Mouse (Mus musculus) forebrain, postnatal 0 days (tissue): ENCODE data around the gene Cyp2u1. TPM values are rescaled to one million over a fixed set of nuclear protein-coding genes. Genes with fewer than 3 reads are reported as not detected.

ENCODE experiments used
- ATAC-seq: fragments of 200-750 bp; cut with Nextera tagmentation; 2 replicates; pipeline ENCODE4 v1.8.0; 2017; ENCODE audit warnings: mild to moderate bottlenecking, moderate library complexity
- DNase-seq: peaks from one replicate; pipeline ENCODE4 v3.0.0-alpha.2; 2015
- H3K27ac ChIP-seq: fragments of 300-500 bp; sonication (generic); 2 replicates; pipeline ENCODE4 v1.5.1; 2014; ENCODE audit warnings: low read depth, mild to moderate bottlenecking, antibody characterized with exemption, low read length, moderate library complexity, mixed read lengths
- H3K27me3 ChIP-seq: fragments of 300-500 bp; sonication (generic); 2 replicates; pipeline ENCODE4 v1.6.1; 2014; ENCODE audit warnings: mild to moderate bottlenecking, low read length, mixed read lengths; ENCODE audit not compliant: insufficient read depth
- H3K36me3 ChIP-seq: fragments of 300-500 bp; sonication (generic); 2 replicates; pipeline ENCODE4 v1.6.1; 2014; ENCODE audit warnings: mild to moderate bottlenecking, moderate library complexity; ENCODE audit not compliant: insufficient read depth
- H3K4me1 ChIP-seq: fragments of 300-500 bp; sonication (generic); 2 replicates; pipeline ENCODE4 v1.6.1; 2014; ENCODE audit warnings: antibody characterized with exemption; ENCODE audit not compliant: insufficient read depth
- H3K4me2 ChIP-seq: fragments of 300-500 bp; sonication (generic); 2 replicates; pipeline ENCODE4 v1.6.1; 2014; ENCODE audit warnings: low read depth, mild to moderate bottlenecking, moderate library complexity
- H3K4me3 ChIP-seq: fragments of 300-500 bp; sonication (generic); 2 replicates; pipeline ENCODE4 v1.5.1; 2014; ENCODE audit warnings: low read depth, low read length, mixed read lengths
- H3K9ac ChIP-seq: fragments of 300-500 bp; sonication (generic); 2 replicates; pipeline ENCODE4 v1.6.1; 2014; ENCODE audit warnings: mild to moderate bottlenecking
- H3K9me3 ChIP-seq: fragments of 300-500 bp; sonication (generic); 2 replicates; pipeline ENCODE4 v1.6.1; 2016; ENCODE audit warnings: low read length
- CTCF ChIP-seq: sonication (generic); IDR thresholded peaks from 2 replicates; pipeline ENCODE4 v1.5.1; 2016; ENCODE audit warnings: antibody characterized with exemption, control low read depth, low read depth
- WGBS: fragments of 180-500 bp; shearing (Covaris S2); extraction: QIAGEN DNeasy Blood & Tissue Kit; methylation state at CpG from one replicate; pipeline ENCODE4 v1.1.7; 2014; 5-methylcytosine and 5-hydroxymethylcytosine counted together
- polyA plus RNA-seq: library from polyadenylated mRNA; unstranded; fragments of >200 nt; fragmentation: Nextera tagmentation; extraction: Ambion mirVana; gene quantifications from 2 replicates; pipeline ENCODE4 v1.2.1, GENCODE M21; 2015
- total RNA-seq: library from RNA; depleted of rRNA; stranded (reverse); fragments of >200 nt; gene quantifications from 2 replicates; pipeline ENCODE4 v1.2.3, GENCODE M21; 2014

The Cyp2u1 gene
- total and polyA plus RNA-seq, 2 experiments from 2014 or later, result 11.0 to 14.7 TPM

DNA sequence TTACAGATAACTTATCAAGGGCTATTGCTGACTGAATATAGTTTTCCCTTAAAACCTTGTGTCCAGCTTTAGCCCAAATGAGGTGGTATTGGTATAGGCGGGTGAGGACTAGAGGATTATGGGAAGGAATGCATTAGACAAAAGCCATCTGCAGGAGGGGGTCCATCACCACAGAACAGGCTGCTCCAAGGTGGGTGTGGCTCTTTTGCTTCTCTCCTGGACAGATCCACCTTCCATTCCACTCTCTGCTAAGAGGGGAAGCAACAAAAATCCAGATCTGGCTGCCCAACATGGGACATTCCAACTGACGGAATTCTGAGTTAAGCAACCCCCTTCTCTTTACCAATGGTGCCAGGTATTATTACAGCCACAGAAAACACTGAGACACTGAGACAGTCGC, 44.1 kb downstream of the Cyp2u1 start:
- H3K36me3 ChIP-seq, result no peaks in the 10 kb centered on the region; the same call in 1 of the 2 replicates
- no peak overlapping the region for H3K4me2 ChIP-seq
- no peak overlapping the region for H3K4me3 ChIP-seq
- no peak for DNase-seq
- H3K9ac ChIP-seq, result no peak overlapping the region
- no peaks in the 10 kb centered on the region for H3K27me3 ChIP-seq
- no peak for TF ChIP-seq CTCF
- H3K27ac ChIP-seq, result no peak overlapping the region
- no peak for ATAC-seq
- WGBS, result 87% methylated on average over 3 of the region's 3 CpGs
- H3K4me1 ChIP-seq, result no peaks in the 10 kb centered on the region
- no peaks in the 10 kb centered on the region for H3K9me3 ChIP-seq

DNA sequence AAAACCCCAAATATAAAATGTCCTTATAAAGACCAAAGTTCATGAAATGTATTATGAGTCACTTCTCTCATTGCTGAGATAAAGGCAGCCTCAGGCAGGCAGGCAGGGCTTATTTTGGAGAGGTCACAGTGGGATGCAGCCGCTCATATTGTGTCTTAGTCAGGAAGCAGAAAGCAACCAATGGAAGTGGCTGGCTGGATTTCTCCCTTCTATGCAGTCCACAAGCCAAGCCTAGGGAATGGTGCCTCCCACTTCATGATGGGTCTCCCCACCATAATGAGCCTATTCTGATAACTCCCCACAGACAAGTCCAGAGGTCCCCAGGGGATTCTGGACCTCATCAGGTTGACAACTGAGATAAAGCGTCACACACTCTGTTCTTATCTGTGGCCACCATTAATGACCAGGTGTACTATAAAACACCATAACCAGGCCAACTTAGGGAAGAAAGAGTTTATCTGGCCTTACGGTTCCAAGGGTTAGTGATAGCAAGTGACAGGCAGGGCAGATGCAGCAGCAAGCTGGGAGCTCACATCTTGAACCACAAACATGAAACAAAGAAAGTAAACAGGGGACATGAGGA, 47.5 kb downstream of the Cyp2u1 start:
- 98% methylated on average over 3 of the region's 3 CpGs for WGBS
- H3K4me3 ChIP-seq, result no peak overlapping the region
- DNase-seq, result no peak
- no peak for ATAC-seq
- H3K27ac ChIP-seq, result no peak overlapping the region
- H3K36me3 ChIP-seq, result no peaks in the 10 kb centered on the region
- H3K4me2 ChIP-seq, result no peak overlapping the region
- H3K9me3 ChIP-seq, result no peaks in the 10 kb centered on the region
- H3K27me3 ChIP-seq, result no peaks in the 10 kb centered on the region
- H3K4me1 ChIP-seq, result no peaks in the 10 kb centered on the region
- no peak overlapping the region for H3K9ac ChIP-seq
- no peak for TF ChIP-seq CTCF

DNA sequence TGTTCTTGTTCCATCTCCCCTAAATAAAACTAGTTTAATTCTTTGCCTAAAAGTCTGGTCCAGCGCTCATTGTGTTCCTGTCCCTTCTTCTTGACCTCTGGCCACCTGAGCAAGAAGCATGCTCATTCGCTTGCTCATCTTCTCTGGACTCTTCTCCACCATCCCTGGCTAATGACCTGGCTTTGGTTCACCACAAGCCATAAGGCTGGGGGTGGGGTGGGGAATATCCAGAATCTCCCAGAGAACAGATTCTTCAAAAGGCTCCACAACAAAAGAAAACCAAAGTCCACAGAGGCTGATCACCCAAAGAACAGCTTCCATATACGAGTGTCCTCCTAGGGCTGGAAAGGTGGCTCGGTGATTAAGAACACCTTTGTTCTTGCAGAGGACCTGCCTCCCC, 48.0 kb downstream of the Cyp2u1 start:
- DNase-seq (no peak), ATAC-seq (no peak)
- no peaks in the 10 kb centered on the region for H3K27me3 ChIP-seq
- H3K4me3 ChIP-seq, result no peak overlapping the region
- H3K9me3 ChIP-seq, result no peaks in the 10 kb centered on the region
- WGBS, result 96% methylated on average over 4 of the region's 4 CpGs
- H3K9ac ChIP-seq, result no peak overlapping the region
- TF ChIP-seq CTCF, result no peak
- H3K4me1 ChIP-seq, result no peaks in the 10 kb centered on the region
- no peaks in the 10 kb centered on the region for H3K36me3 ChIP-seq
- H3K4me2 ChIP-seq, result no peak overlapping the region
- no peak overlapping the region for H3K27ac ChIP-seq

DNA sequence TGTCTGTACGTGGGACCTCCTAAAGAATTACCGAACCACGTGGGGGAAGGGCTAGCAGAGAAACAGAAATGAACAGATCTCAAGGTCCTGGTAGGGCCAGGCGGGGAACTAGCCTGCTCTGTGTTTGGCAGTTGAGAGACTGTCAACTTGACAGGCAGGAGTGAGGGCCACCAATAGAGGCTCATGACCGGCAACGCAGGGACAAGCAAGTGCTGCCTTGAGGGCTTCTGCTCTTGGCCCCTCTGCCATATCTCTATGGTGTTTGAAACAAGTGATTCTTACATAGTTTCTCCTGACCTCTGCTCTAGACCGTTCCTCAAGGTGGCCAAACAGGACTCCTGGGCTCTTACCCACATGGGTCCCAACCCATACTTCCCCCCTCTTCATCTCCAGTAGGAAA, 51.4 kb downstream of the Cyp2u1 start:
- H3K9ac ChIP-seq, result no peak overlapping the region
- no peak for DNase-seq
- WGBS, result 93% methylated on average over 7 of the region's 7 CpGs
- no peak overlapping the region for H3K4me2 ChIP-seq
- ATAC-seq, result no peak
- H3K4me3 ChIP-seq, result no peak overlapping the region
- H3K36me3 ChIP-seq, result no peaks in the 10 kb centered on the region
- no peak for TF ChIP-seq CTCF
- no peaks in the 10 kb centered on the region for H3K9me3 ChIP-seq
- no peak overlapping the region for H3K27ac ChIP-seq
- H3K27me3 ChIP-seq, result no peaks in the 10 kb centered on the region
- no peaks in the 10 kb centered on the region for H3K4me1 ChIP-seq

DNA sequence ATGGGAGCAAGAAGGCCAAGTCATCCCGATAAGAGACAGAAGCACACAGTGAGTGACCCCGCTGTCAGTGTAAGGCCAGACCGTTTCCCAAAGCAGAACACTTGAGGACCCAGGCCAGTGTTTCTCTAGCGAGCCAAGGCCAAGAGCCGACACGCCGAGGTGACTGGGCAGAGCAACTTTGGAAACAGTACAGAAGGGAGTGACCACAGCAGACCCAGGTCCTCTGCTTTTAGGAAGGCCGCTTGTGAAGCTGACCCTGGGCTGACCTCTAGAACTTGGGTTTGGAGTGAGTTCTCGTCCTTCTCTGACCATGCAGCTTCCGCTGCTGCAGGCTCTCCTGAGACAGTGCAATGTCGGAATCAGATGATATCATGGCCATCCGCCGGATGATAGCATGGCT, 52.0 kb downstream of the Cyp2u1 start:
- no peak for ATAC-seq
- no peak overlapping the region for H3K4me3 ChIP-seq
- 94% methylated on average over 13 of the region's 13 CpGs for WGBS

DNA sequence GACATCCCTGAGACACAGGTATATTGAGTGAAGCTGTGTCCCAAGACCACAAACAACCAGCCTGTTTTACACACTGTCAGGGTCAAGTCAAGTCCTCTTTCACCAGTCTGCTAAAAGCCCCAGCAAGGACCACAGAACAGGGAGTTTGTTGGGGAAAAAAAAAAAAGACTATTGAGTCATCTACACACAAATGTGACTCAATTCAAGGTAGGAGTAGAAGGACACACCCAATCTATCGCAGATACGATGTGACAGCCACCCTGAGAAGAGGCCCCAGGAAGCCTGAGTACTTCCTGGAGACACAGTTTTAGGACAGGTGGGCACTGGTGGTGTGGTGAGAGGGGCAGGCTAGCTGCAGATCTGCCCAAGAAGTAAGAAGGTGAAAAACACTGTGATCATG, 52.7 kb downstream of the Cyp2u1 start:
- Histone ChIP-seq H3K4me2 (no peak overlapping the region), H3K27me3 (no peaks in the 10 kb centered on the region), H3K4me1 (no peaks in the 10 kb centered on the region), H3K9me3 (no peaks in the 10 kb centered on the region), H3K4me3 (no peak overlapping the region), H3K36me3 (no peaks in the 10 kb centered on the region), H3K27ac (no peak overlapping the region), H3K9ac (no peak overlapping the region)
- 92% methylated on average over 2 of the region's 2 CpGs for WGBS
- TF ChIP-seq CTCF, result no peak
- ATAC-seq (no peak), DNase-seq (no peak)

More for the DNA sequence above, 52.0 kb downstream of the Cyp2u1 start:
- H3K9ac ChIP-seq, result no peak overlapping the region
- no peaks in the 10 kb centered on the region for H3K9me3 ChIP-seq
- no peaks in the 10 kb centered on the region for H3K36me3 ChIP-seq
- H3K27ac ChIP-seq, result no peak overlapping the region
- no peaks in the 10 kb centered on the region for H3K27me3 ChIP-seq
- DNase-seq, result no peak
- H3K4me1 ChIP-seq, result no peaks in the 10 kb centered on the region
- H3K4me2 ChIP-seq, result no peak overlapping the region
- TF ChIP-seq CTCF, result no peak

DNA sequence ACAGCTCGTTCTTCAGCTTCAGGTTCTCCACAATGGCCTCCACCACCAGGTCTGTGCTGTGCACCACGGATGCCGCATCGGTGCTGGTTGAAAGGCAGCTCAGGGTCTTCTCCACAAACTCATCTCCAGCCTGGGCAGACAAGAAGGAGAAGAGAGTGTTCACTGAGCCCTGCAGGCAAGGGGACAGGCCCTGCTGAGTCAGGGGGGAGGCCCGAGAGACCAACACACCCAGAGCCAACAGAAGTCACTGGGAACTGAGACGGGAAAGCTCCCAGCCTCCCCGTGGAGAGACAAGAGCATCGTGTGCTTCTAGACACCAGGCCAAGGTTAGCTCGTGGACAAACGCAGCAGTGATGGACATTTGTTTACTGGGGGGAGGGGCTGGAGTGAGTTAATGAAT, 54.6 kb downstream of the Cyp2u1 start:
- DNase-seq (no peak), ATAC-seq (no peak)
- Histone ChIP-seq H3K4me1 (no peaks in the 10 kb centered on the region), H3K4me3 (no peak overlapping the region), H3K4me2 (no peak overlapping the region), H3K36me3 (no peaks in the 10 kb centered on the region), H3K27me3 (no peaks in the 10 kb centered on the region), H3K9ac (no peak overlapping the region), H3K9me3 (no peaks in the 10 kb centered on the region), H3K27ac (no peak overlapping the region)
- no peak for TF ChIP-seq CTCF
- 84% methylated on average over 10 of the region's 10 CpGs for WGBS

DNA sequence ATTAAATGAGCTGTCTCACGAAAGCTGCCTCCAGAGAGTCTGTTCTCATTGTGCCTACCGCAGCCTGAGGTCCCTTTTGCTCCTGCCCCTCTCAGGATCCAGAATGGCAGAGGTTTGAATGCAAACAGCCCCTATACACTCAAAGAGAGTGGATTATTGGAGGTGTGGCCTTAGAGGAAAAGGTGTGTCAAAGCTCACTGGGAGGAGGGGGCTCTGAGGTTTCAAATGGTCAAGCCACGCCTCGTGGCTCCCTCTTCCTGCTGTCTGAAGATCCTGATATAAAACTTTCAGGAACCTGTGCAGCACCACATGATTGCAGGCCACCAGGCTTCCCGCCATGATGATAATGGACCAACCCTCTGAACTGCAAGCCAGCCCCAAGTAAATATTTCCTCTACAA, 55.2 kb downstream of the Cyp2u1 start:
- Histone ChIP-seq H3K36me3 (no peaks in the 10 kb centered on the region), H3K9me3 (no peaks in the 10 kb centered on the region), H3K9ac (no peak overlapping the region), H3K4me1 (no peaks in the 10 kb centered on the region), H3K4me2 (no peak overlapping the region), H3K27ac (no peak overlapping the region), H3K4me3 (no peak overlapping the region), H3K27me3 (no peaks in the 10 kb centered on the region)
- no peak for TF ChIP-seq CTCF
- ATAC-seq (no peak), DNase-seq (no peak)
- WGBS, result 80% methylated on average over 5 of the region's 5 CpGs
